Mouse (Mus musculus) liver, embryonic 14.5 days (tissue): ENCODE data around the gene Tmx4. TPM values are rescaled to one million over a fixed set of nuclear protein-coding genes. Genes with fewer than 3 reads are reported as not detected.

Experiments
- ATAC-seq: fragments of 200-750 bp; cut with Nextera tagmentation; 2 replicates; pipeline ENCODE4 v1.8.0; 2017; ENCODE audit warnings: moderate number of reproducible peaks, mild to moderate bottlenecking, moderate library complexity; ENCODE audit not compliant: insufficient read depth
- DNase-seq, 3 experiments: peaks; one replicate each; pipeline ENCODE4 v3.0.0-alpha.2; 2012 to 2013; ENCODE audit warnings: low read depth in 3 of 3, low spot score in 3 of 3
- H3K27ac ChIP-seq: fragments of 300-500 bp; sonication (generic); 2 replicates; pipeline ENCODE4 v1.5.1; 2014; ENCODE audit warnings: moderate library complexity, mild to moderate bottlenecking, control low read depth, inconsistent platforms
- H3K27me3 ChIP-seq: fragments of 300-500 bp; sonication (generic); 2 replicates; pipeline ENCODE4 v1.6.1; 2014; ENCODE audit warnings: mild to moderate bottlenecking, low read length, moderate library complexity; ENCODE audit not compliant: control insufficient read depth, insufficient read depth
- H3K36me3 ChIP-seq: fragments of 300-500 bp; sonication (generic); replicated peaks from 2 replicates; pipeline ENCODE4 v1.6.1; 2014; ENCODE audit warnings: low read depth; ENCODE audit not compliant: control insufficient read depth, insufficient read depth
- H3K4me1 ChIP-seq, 2 experiments: fragments of 200-500 bp in 1 of 2; fragments of 300-500 bp in 1 of 2; sonication (generic) in 1 of 2; replicated peaks; 2 replicates each; pipeline ENCODE4 v1.6.1; 2012 to 2014; ENCODE audit warnings: antibody characterized with exemption in 1 of 2, inconsistent platforms in 1 of 2, low read length in 1 of 2; ENCODE audit not compliant: control insufficient read depth in 2 of 2, insufficient read depth in 2 of 2
- H3K4me2 ChIP-seq: fragments of 300-500 bp; sonication (generic); 2 replicates; pipeline ENCODE4 v1.6.1; 2014; ENCODE audit warnings: low read depth, mild to moderate bottlenecking, control low read depth, moderate library complexity
- H3K4me3 ChIP-seq, 2 experiments: fragments of 200-500 bp in 1 of 2; fragments of 300-500 bp in 1 of 2; sonication (generic) in 1 of 2; 2 replicates each; pipeline ENCODE4 v1.5.1; 2012 to 2014; ENCODE audit warnings: low read depth in 2 of 2, low read length in 2 of 2, mild to moderate bottlenecking in 2 of 2, control low read depth in 1 of 2, inconsistent platforms in 1 of 2, moderate library complexity in 1 of 2; ENCODE audit not compliant: insufficient read depth in 1 of 2
- H3K9ac ChIP-seq: fragments of 300-500 bp; sonication (generic); replicated peaks from 2 replicates; pipeline ENCODE4 v1.6.1; 2014; ENCODE audit warnings: mild to moderate bottlenecking, control low read depth, moderate library complexity
- H3K9me3 ChIP-seq: fragments of 300-500 bp; sonication (generic); 2 replicates; pipeline ENCODE4 v1.6.1; 2016; ENCODE audit warnings: low read length, mixed read lengths; ENCODE audit not compliant: control insufficient read depth
- CTCF ChIP-seq: IDR thresholded peaks from 2 replicates; pipeline ENCODE4 v1.5.1; 2016; ENCODE audit warnings: antibody characterized with exemption, low read depth, control low read depth
- EP300 ChIP-seq: IDR thresholded peaks from 2 replicates; pipeline ENCODE4 v1.6.1; 2016; ENCODE audit warnings: antibody characterized with exemption, low read depth
- WGBS: fragments of 180-500 bp; shearing (Covaris S2); extraction: QIAGEN DNeasy Blood & Tissue Kit; methylation state at CpG from one replicate; pipeline ENCODE4 v1.1.7; 2014; ENCODE audit not compliant: insufficient replicate concordance; 5-methylcytosine and 5-hydroxymethylcytosine counted together
- polyA plus RNA-seq, 2 experiments: library from polyadenylated mRNA; depleted of rRNA in 1 of 2; stranded (reverse) in 1 of 2; unstranded in 1 of 2; fragments of >200 nt; fragmentation: Nextera tagmentation in 1 of 2; extraction: Ambion mirVana in 1 of 2; gene quantifications; 2 replicates each; pipeline versions ENCODE4 v1.2.1 to v1.2.3; 2012 to 2014

Tmx4 gene
- polyA plus RNA-seq, 2 experiments = 4.6 to 9.6 TPM

DNA sequence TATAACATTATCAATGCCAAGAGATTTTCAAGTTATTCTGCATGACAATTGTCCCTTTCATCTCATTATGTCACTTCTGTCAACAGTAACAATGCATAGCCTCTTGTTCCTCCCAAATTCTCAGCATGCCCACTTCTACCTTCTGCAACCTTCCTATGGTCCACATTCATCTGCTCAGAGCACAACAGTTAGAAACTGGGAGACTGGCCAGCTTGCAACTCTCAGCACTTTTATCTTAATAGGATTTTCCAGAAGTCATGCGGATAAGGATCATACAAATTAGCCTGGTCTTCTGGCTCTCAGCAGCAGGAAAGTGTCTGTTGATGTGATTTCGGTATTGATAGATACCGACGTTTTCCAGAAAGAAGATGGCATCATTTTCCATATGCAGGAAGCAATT, 58.7 kb downstream of the Tmx4 start:
- 58% methylated on average over 4 of the region's 4 CpGs for WGBS
- Histone ChIP-seq H3K27me3 (no peaks in the 10 kb centered on the region), H3K4me2 (no peak overlapping the region), H3K9ac (no peak overlapping the region), H3K27ac (no peak overlapping the region), H3K36me3 (no peaks in the 10 kb centered on the region), H3K4me1 (no peaks in the 10 kb centered on the region), H3K9me3 (no peaks in the 10 kb centered on the region), H3K4me3 (no peak overlapping the region)
- DNase-seq = no peak
- TF ChIP-seq EP300 (no peak), CTCF (no peak)
- no peak for ATAC-seq

- no peaks in the 10 kb centered on the region for H3K36me3 ChIP-seq
- no peaks in the 10 kb centered on the region for H3K4me1 ChIP-seq
- DNase-seq (no peak), ATAC-seq (no peak)
- H3K4me3 ChIP-seq = no peak overlapping the region
- no peaks in the 10 kb centered on the region for H3K9me3 ChIP-seq
- no peak overlapping the region for H3K27ac ChIP-seq
- no peak overlapping the region for H3K4me2 ChIP-seq
- WGBS = 62% methylated on average over 3 of the region's 3 CpGs
- no peak overlapping the region for H3K9ac ChIP-seq
- TF ChIP-seq EP300 = no peak
- no peak for TF ChIP-seq CTCF
- H3K27me3 ChIP-seq = no peaks in the 10 kb centered on the region
These were observed 84.5 kb downstream of the Tmx4 start for GRCm38 (mm10) chr2:134559422-134559821.

DNA sequence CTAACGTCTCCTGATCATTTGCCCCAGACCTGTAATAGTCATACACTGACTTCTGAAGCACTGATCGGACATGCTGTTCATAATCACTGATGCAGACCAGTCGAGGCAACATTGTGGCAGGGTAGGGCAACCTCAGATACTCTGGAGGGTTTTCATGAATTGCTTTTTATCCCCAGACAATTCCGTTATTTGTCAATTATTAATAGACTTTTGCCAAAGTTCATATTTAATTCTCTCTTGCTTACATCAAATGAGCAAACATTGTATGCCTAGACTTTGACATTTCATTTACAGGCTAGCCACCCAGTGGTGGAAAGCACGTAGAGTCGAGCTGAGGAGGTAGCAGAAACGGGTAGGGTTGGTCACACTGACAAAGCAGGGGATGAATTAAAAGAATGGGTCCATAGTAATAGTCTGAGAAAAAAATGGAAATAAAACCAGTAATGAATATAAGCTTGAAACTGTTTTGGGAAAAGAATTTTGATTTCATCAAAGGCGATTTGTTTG, 89.7 kb downstream of the Tmx4 start, which contains the start of gene Hao1:
Hao1 (minus strand) TSS at position 148 of the 507 bp plus-strand sequence.
- 55% methylated on average over 8 of the region's 8 CpGs for WGBS
- no peak within 1 kb of the TSS for H3K4me3 ChIP-seq
- no peak for DNase-seq

DNA sequence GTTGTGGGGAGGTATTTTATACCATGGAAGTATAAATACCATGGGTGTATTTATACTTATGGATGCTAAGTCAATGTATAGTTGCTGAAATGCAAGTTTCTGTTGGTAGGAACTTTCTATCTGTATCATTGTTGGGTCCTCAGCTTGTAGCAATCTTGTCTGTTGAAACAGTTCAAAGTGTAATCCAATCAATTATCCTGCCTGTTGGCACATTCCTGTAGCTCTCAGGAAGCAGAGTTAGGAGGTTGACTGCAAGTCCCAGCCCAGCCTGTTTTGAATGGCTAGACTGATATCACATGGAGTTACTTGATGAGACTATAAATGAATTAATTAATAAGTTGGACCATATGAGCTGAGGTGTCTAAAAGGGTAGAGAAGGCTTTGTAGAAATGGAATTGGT, 91.6 kb downstream of the Tmx4 start:
- Histone ChIP-seq H3K9me3 (no peaks in the 10 kb centered on the region), H3K27me3 (no peaks in the 10 kb centered on the region), H3K4me2 (no peak overlapping the region), H3K9ac (no peak overlapping the region), H3K4me1 (no peaks in the 10 kb centered on the region), H3K36me3 (no peaks in the 10 kb centered on the region), H3K4me3 (no peak overlapping the region), H3K27ac (no peak overlapping the region)
- ATAC-seq (no peak), DNase-seq (no peak)
- TF ChIP-seq CTCF (no peak), EP300 (no peak)

More for the DNA sequence above, 89.7 kb downstream of the Tmx4 start, which contains the start of gene Hao1:
- no peaks in the 10 kb centered on the region for H3K27me3 ChIP-seq
- H3K9me3 ChIP-seq = no peaks in the 10 kb centered on the region
- H3K4me1 ChIP-seq = no peaks in the 10 kb centered on the region
- no peak within 1 kb of the TSS for H3K4me2 ChIP-seq
- no peak within 1 kb of the TSS for H3K9ac ChIP-seq
- TF ChIP-seq EP300 (no peak), CTCF (no peak)
- ATAC-seq = no peak
- no peak within 1 kb of the TSS for H3K27ac ChIP-seq
- no peaks in the 10 kb centered on the region for H3K36me3 ChIP-seq

GRCm38 (mm10) chr2:134549770-134550169, 94.2 kb downstream of the Tmx4 start:
- H3K27ac ChIP-seq = no peak overlapping the region
- no peaks in the 10 kb centered on the region for H3K36me3 ChIP-seq
- H3K27me3 ChIP-seq = no peaks in the 10 kb centered on the region
- ATAC-seq (no peak), DNase-seq (peak in 2 of 3 experiments; percentile 20 to 32)
- 22% methylated on average over 4 of the region's 4 CpGs for WGBS
- TF ChIP-seq CTCF = peak; percentile 60
- TF ChIP-seq EP300 = no peak
- no peaks in the 10 kb centered on the region for H3K4me1 ChIP-seq
- no peak overlapping the region for H3K9ac ChIP-seq
- H3K4me3 ChIP-seq = no peak overlapping the region
- H3K9me3 ChIP-seq = no peaks in the 10 kb centered on the region
- H3K4me2 ChIP-seq = no peak overlapping the region
